Mouse (Mus musculus) kidney, postnatal 10 days (tissue): ENCODE measurements around the gene Armc10.
A peak's percentile ranks its signal among the peaks of the same experiment; 100 is the strongest.
"Not testable (repeated sequence)": the region's sequence is repeated elsewhere in the genome, so short reads cannot be mapped to it uniquely, and the experiment has no call there.

ENCODE experiments used
- DNase-seq: peaks from one replicate; pipeline ENCODE4 v3.0.0; 2021; ENCODE audit warnings: mixed read lengths

Armc10 gene

DNA sequence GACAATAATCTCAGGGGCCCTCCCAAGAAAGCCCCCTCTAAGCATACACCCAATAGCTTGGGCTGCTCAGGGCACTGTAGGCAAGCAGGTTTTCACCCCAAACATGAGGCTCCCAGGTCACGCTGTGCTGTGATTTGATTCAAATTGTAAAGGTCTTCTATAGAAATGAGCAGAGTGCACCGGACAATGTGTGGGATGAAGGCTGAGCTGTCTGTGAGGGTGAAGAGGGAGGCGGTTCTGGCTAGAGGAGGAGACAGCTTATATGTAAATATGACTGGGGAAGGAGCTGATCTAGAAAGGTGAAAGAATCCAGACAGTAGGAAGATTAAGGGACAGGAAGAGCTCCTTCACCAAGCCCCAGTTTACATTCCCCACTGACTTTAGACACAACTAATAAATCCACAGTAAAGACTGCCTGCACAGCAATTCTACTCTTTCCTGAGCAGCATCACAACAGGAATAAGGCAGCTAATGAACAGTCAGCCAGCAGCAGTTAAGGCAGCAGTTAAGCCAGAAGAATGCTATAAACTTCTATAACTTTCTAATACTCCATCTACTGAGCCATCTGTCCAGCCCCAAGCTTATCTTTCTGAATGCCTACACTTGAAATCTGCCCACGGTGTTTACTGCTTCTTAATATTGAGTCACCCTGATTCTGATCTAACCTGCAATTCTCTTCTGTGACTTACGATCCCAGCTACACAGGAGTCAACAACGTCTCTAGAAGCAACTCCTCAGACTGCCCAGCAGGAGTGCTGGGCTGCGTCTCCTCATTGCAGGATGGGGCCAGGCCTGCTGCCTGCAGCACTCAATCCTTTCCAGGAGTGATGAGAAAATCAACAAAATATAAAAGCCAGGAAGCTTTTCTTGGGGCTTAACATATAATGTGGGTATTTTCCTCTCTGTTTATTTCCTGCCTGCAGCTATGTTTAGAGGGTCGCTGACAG, 21.9 kb downstream of the Armc10 start:
- no peak for DNase-seq

DNA sequence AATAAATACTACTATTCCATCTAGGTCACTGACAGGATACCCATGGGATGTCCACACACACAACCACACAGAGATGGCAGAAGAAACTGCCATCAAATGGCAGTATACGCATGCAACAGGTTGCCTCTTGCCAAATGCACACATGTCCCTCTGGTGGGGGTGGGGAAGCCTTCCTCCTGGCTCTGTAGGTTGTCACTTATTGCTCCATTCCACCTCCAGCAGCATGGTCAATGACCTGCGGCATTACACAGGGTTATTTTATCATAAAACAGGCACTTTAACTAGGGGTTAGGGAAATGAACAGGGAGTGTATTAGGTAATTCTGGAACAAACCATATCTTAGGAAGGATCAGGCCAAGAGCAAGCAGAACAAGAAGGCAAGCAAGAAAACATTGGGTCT, 23.7 kb downstream of the Armc10 start:
- DNase-seq, result no peak

DNA sequence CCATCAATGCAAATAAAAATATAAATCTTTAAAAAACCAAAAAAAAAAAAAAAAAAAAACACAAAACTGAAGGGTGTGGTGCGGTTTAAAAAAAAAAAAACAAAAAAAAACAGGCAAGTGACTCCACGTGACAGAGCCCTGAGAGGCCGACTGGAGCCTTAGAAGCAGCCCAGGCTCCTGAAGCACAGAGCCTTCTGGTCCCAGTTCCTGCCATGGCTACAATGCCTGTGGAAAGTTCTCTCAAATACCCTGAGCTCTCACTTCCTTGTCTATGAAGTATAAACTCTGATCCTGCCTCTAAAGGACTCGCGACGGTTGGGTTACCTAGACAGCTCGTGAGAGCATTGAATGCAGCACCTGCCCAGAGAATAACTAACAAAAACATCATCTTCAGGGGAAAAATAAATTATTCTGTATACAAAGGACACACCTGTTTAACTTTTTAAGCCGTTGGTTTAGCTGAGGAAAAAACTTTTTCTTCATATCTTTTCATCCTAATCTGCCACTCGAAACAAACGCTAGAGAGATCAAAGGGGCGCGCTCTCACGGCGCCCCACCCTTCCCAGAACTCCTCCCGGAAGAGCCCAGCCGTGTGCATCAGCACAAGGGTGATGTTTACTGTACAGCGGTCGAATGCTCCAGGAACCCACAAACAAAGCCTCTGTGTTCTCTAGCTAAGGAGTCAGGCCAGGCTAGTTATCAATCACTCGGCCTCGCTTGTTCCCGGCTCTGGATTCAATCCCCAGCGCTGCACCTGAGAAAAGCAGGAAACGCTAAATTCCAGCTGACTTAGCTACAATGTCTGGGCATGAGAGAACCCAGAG, 27.4 kb downstream of the Armc10 start:
- DNase-seq, result no peak

DNA sequence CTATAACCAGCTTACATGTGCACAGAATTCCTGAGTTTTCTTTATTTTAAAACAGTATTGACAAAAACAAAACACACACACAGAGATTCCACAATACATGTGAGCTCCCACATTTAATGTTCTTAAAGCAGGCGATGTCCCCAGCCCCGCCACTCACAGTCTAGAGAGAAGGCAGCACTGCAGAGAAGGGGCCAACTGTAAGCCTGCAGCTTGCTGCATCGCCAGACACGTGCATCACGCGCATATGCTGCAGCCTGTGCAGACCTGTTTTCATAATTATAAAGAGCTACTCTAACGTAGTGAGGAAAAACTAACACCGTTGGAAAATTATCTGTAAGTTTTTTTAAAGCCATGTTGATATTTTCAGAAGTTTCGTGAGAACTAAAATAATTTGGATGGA, 28.1 kb downstream of the Armc10 start:
- DNase-seq, result no peak

DNA sequence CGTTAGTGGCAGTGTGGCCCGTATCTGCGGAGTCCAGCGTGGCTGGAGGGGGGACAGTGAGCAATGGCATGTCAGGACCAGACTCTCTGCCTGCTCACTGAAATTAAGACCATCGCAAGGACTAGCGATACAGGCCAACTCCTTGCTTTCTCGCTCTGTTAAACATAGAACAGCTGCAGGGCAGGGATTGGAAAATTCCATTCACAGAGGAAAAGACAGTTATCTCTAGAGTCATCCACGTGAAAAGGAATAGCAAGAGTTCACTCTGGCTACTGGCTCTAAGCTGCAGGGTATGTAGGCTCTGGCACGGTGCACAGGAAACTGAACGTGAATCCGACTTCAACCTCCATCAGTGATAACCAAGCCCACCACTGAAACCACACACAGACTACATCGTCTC, 29.4 kb downstream of the Armc10 start:
- no peak for DNase-seq

DNA sequence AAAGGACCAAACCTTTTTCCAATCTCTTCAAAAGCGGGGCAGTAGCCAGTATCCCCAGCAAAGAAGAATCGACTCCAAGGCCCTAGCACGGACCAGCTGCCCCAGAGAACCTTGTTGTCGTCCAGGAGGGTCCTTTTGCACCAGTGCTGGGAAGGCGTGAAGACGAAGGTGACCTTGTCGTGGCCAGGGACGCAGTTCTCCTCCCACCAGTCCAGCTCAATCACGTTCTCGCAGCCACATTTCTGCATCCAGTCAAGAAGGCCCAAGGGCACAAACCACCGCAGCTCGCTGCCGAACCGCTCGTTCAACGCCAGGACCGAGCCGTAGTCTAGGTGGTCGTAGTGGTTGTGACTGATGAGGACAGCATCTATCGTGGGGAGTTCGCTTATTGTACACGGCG, 29.9 kb downstream of the Armc10 start:
- DNase-seq, result no peak

DNA sequence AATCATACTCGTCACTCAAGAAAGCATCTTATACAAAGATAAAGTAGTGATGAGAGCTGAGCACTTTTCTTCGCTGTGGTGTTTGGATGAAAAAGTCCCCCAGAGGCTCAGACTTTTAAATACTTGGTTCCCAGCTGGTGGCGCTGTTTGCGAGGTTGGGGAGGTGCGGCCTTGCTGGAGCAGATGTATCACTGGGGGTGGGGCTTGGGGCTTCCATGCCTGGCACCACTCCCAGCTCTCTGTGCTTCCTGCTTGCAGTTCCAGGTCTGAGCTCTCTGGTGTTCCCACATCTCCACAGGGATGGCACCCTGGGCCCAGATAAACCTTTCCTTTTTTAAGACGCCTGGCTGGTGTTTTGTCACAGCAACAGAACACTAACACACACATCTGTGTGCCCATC, 32.3 kb downstream of the Armc10 start:
- DNase-seq, result no peak

DNA sequence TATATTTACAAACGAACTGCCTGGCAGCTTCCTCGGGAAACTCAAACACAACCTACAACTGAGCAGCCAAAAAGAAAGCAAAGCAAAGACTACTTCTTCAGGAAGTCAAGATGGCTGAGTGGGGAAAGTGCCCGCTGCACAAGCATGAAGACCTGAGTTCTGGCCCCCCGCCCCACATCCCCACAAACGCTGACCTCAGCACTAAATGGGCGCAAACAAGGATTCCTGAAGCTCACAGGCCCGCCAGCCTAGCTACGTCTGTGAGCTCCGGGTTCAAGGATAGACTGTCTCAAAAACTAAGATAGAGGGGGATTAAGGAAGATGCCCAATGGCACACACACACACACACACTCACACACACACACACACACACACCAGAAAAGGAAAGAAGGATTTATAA, 32.8 kb downstream of the Armc10 start:
- no peak for DNase-seq

DNA sequence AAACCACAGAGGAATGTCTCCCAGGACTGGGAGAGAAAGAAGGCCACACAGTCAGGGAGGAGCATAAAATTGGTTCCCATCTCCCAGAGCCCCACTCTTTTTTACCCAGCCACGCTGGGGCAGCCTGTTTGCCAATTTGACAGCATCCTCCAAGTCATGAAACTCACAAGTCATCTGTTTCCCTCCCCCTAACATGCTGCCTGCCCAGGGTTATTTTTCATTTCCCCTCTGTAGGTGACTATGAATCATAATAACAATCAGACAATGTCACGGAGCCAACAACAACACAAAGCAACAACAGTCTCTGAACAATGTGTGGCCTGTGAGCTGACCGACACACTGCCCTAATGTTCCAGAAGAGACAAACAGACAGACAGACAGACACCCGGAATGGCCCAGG, 34.4 kb downstream of the Armc10 start:
- no peak for DNase-seq

DNA sequence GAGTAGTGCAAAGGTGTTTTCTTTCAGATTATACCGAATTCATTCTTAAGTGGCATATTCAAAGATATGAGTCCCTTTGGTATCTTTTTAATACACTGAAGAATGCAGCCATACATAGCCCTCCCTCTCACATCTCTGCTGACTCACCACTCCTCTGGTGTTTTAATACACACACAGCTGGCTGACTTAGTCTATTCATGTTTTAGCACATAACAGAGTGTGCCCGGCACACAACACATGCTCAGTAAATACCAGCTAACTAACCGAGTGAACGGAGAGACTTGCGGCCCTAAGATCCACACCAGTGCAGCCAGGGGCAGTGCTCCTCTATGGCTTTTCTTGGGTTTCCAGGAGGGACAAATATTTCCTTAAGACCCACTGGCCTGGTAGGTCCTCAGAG, 35.3 kb downstream of the Armc10 start:
- no peak for DNase-seq

DNA sequence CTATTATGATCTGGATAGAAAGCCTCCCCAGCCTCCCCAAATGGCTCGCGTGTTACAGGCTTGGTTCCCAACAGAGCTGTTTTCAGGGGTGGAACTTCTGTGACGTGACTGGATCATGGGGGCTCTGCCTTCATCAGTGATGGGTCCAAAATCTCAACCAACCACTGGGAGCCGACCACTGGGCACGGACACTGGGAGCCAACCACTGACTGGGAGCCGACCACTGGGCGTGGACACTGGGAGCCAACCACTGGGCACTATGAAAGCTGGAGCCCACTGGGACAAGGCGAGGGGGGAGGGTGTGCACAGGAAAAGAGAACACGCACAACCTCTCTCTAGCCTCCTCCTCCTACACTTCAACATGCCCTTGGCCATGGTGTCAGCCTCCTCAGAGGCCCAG, 38.2 kb downstream of the Armc10 start:
- DNase-seq, result no peak

DNA sequence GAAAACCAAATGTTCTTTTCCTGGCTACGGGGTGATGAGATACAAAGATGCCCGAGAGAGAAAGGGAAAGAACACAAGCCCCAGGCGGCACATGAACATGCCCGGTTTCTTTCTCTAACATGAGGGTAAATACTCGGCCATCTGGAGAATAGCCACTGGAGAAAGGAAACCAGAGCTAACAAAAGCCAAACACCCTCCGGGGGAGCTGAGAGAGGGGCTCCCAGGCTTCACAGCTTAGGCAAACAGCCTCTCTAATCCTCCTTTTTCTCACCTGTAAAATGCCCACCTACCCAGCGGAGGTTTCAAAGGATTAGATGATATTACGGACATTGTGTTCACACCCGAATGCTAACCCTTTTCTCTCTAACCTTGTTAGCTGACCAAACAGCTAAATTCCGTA, 39.4 kb downstream of the Armc10 start:
- DNase-seq, result no peak

DNA sequence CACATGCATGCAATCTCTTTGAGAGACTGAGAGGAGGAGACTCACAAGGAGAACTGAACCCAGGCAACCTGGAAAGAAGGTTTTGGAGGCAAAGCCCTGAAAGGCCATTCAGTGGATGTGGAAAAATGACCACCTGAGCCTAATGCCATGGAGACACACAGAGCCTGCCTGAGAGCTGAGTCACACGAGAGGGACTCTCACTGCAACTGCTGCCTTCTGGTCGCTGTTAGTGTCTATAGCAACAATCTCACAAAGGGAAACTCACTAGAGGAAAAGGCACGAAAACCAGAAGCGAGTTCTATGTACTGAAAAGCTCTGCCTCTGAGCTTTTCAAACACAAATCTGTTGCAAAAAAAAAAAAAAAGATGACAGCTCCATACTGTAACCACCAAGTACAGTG, 41.4 kb downstream of the Armc10 start:
- DNase-seq, result no peak

DNA sequence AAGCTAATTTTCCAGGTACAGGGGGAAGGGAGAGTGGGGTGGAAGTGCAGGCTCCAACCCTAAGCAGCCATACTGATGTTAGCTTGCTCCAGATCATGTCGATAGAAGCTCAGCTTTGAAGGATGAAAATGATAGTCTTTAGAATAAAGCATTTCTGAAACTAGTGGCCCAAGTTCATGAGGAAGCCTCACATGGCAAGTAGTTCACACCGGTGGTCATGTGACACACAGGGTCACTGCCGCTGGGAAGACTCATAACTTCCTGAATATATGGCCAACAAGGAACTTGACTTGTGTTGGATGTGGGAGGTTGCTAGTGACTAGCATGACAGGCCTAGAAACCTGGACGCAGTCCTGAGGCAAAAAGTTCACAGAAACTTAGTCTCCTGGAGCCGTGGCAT, 46.6 kb downstream of the Armc10 start:
- DNase-seq, result no peak

DNA sequence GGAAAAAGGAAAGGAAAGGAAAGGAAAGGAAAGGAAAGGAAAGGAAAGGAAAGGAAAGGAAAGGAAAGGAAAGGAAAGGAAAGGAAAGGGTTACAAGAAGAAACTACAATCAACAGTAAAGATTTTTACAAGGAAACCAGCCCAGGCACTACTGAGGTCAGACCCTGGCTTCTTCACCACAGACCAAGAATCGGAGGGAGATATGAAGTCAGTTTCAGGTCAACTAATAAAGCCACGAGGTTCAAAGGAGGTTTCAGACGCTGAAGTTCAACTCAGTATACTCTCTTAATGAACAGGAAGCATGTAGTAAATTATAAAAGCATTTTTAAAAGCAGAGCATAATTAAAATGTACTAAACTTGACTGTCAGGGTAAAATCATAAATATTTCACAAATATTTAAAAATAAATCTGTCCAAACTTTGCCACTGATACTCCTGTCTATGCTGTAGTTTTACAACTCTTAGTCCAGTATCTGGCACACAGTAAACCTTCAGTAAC, 47.8 kb downstream of the Armc10 start:
- no peak for DNase-seq

DNA sequence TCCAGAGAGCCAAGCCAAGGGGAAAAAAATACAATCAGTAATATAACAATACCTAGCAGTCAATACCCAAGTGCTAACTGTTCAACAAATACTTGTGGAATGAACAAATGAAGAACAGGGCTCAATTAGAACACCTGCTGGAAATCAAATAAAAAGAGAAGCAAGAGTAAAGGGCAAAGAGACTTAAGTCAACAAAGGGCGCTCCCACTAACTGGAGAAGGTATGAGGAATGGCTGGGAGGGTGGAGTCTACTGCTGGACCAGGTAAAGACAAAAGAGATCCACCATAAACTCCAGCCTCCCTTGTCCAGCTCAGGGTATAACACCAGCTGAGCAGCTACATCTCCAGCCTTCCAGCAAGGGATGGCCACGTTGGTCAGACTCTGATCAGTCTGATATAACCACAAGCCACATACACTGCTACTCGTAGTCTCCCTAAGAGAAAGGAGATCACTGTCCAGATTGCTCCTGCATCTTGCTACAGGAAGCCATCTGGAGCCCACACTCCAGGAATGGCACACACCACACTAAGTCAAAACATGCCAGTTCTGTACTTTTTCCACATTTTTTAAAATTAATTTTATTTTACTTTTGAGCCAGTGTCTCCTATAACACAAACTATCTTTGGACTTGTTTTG, 49.4 kb downstream of the Armc10 start:
- no peak for DNase-seq

DNA sequence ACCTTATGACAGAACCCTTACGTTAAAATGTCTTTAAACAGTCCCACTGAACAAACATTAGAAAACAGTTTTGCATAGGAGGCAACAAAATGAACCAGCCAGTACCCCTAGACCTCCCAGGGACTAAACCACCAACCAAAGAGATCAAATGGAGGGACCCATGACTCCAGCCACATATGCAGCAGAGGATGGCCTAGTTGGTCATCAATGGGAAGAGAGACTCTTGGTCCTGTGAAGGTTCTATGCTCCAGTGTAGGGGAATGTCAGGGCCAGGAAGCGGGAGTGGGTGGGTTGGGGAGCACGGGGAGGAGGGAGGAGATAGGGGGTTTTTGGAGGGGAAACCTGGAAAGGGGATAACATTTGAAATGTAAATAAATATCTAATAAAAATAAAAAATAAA, 53.9 kb downstream of the Armc10 start:
- not testable (repeated sequence) for DNase-seq

DNA sequence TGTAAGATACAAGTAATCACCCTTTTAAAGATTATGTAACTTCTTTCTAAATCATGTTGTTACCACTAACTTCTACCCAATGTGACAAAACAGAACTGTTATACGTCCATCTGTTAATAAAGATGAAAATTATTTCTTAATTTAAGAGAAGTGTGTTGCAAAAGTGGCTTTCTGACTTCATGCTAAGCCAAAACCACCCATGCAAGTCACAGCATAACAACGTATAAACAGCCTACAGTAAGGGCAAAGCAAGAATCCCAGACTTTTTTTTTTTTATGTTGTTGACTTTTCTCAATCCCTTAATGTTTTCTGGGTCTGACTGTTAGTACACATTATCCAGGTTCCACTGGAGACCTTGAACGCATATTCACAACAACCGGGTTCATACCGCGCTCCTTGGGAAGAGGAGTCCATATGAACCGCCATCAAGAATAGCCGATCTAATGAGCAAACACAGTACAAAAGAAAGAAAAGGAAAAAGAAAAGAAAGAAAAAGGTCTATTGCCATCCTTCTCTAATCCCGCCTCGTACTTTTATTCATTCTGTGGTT, 54.7 kb downstream of the Armc10 start:
- DNase-seq, result no peak

DNA sequence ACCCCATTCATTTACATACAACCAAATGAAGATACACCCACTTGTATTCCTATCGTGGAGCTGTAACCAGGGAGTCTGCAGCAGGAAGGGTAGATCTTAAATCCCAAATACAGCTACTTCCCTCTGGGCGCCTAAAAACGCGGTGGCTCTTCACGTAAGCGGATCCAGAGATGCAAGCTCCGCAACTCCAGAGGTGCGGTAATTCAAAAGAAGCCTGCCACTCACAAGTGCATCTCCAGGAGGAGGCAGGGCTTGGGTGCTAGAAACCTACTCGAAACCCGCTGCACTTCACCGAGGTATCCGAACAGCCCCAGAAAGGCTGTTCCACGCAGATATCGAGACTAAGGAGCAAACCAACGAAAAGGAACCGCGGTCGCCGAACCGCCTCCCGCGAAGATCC, 55.3 kb downstream of the Armc10 start:
- DNase-seq, result no peak

DNA sequence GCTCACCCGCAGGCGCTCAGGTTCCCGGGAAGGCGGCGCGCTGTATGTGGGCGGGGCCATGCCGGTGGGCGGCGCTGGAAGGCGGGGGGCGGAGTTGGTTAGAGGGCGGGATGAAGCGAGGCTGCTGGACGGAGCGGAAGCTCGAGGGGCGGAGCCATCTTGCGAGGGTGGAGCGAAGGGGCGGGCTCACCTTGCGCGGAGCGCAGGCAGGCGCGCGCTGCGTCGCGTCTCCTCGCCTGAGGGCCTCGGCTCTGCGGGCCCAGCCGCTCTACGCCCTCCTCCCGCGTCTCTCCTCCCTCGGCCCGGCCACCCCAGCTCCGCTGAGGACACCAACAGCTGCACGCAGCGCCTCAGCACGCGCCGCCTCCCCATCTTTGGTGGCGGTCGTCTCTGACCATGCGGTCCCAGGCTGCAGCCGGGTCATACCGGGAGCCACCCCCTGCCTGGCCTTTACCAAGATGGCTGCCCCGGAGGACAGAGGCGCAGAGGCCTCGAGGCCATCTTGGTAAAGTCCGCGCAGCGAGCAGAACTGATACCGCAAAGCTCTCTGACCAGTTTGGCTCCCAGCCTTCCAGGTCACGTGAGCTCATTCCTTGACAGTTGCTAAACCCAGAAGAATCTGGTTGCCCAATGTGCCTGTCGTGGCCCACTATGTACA, 55.9 kb downstream of the Armc10 start, which contains the start of gene Napepld:
TSS of gene Napepld (minus strand) at position 46 of the 658 bp plus-strand sequence.
- DNase-seq, result peak; percentile 100

DNA sequence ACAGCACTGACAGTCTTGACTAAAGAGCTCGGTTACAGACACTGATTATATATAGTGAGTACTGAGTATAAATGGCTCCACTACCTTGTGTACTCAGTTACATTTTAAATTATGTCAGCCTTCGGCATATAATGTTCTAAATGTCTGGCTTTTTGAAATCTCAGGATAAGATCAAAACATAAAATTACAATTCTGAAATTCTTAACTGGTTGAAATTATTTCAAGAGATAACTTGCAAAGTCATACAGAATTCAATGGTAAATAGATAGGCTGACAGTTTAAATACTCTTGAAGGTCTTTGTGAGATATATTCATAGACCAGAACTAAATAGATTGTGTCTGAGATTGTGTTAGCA, 56.4 kb downstream of the Armc10 start:
- DNase-seq, result no peak

DNA sequence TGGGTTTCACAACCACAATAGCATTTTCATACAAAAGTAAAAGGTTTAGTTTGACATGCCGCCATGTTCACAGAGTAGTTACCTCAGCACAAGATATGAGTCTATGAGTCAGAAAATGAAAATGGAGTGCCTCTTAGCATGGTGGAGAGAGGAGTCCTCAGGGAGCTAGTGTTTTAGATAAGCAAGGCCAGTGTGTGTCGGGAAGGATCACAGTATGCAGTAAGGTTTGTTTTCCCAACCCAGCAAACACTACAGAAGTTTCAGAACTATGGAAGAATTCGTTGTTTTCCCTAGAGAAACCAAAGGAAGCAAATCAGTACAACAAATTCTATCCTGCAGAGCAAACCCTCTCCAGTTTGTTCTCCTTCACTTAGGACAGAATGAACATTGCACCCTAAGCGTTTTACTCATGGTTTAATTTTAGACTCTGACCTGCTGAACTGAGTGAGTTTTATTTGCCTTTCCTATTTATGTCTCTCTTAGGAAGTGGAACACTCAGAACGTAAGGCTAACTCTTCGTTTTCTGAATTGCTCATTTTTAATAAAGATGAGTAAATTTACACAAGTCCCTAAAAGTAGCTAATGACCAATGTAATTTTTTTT, 57.4 kb downstream of the Armc10 start:
- no peak for DNase-seq
